Mouse (Mus musculus) right cerebral cortex, postnatal 4 days (tissue): ENCODE measurements around the gene Ddrgk1.

Experiments used
- DNase-seq: peaks from one replicate; pipeline ENCODE4 v3.0.0-alpha.2; 2022

Gene Ddrgk1

DNA sequence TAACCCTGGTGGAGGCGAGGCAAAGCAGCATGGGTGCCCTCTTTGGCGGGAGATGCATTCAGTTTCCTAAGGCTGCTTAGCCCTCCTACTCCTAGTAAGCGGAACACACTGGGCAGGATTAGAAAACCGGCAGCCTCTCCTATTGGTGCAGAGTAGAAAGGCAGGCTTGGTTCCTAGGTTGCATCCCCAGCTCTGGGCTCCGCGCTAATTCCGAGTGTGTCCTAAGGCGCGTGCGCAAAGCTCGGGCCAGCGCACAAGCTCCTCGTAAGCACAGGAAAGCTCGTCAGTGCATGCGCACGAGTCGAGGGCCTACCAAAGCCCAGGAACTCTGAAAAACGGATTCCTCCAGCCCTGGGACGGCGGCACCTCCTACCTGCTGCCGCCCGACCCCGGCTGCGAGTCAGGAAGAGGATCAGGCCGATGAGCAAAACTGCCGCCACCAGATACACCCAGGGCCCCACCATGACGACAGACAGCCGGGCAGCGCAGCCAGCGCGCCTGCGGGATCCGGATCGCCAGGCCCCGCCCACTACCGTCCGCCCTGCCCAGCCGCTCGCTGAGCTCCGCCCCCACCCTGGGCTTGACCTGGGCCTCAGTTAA is at the start of gene Ddrgk1:
TSS of gene Ddrgk1 (minus strand) at position 558 of the 600 bp plus-strand sequence.
- peak; percentile 86 for DNase-seq

GRCm38 (mm10) chr2:130707057-130707456 is 42.6 kb upstream of the Ddrgk1 start:
- DNase-seq: no peak

GRCm38 (mm10) chr2:130706602-130707001 is 42.1 kb upstream of the Ddrgk1 start:
- no peak for DNase-seq

DNA sequence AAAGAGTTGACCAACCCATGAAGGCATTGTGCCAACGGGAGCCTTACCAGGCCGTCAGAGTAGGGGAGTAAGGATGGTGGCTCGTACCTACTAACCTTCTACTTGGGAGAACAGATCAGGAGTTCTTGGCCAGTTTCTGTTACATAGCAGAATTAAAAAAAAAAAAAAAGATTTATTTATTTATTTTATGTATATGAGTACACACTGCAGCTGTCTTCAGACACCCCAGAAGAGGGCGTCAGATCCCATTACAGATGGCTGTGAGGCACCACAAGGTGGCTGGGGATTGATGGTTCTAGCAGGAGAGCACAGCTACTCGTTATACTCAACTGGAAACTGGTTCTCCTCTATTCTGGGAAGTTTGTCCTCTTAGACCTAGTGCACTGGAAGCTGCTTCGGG is 40.7 kb upstream of the Ddrgk1 start:
- no peak for DNase-seq

- peak; percentile 45 for DNase-seq
Measured at GRCm38 (mm10) chr2:130704040-130705001, 39.9 kb upstream of the Ddrgk1 start.

DNA sequence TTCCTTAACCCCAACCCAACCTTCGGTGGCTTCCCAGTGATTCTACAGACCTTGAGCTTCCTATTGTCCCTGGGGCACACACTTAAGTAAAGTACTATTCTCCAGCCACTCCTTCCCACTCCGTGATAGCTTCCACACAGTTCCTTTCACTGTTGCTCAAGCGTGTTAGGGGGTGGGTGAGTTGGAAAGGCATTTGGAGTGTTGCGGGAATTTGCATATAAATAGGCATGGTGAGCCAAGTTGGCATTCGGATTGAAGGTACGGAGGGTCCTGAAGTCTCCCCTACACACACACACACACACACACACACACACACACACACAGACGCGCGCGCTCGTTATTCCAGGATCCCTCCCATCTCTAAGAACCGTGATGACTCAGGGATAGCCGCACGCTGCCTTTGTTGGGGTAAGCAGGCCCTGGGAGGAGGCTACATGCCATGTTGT is 33.4 kb upstream of the Ddrgk1 start:
- DNase-seq: no peak

DNA sequence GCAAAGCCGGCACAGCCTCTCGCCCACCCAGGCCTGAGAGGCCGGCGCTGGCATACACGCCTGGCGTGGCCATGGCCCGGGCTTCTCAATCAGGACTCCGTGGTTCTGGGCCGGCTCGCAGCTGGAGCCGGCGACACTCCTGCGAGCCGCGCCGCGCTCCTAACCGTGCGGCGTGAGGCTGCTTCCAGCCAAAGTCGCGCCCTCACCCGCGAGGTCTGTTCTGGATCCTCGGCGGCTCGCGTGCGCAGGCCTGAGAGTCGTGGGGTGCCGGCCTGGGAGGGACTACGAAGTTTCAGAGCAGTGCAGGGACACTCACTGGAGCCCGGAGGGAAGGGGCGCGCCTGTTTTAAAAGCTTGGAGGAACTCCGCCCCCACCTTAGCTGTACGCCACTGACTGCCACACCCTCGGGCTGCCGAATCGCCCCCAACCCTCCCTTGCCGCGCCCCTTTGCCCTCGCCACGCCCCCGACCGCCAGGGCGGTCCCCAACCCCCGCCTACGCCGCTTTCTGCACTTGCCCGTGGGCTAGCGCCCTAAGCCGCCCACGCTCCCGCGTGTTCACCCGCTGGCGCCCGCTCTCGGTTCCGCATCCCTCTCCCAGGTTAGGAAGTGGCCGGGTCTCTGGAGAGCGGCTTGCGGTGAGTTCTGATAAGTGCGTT is 32.8 kb upstream of the Ddrgk1 start, which contains the start of gene Slc4a11:
TSS of gene Slc4a11 (minus strand) at position 367 of the 658 bp plus-strand sequence.
- peak; percentile 24 for DNase-seq

GRCm38 (mm10) chr2:130696700-130697152 is 32.3 kb upstream of the Ddrgk1 start:
- DNase-seq: peak; percentile 21

DNA sequence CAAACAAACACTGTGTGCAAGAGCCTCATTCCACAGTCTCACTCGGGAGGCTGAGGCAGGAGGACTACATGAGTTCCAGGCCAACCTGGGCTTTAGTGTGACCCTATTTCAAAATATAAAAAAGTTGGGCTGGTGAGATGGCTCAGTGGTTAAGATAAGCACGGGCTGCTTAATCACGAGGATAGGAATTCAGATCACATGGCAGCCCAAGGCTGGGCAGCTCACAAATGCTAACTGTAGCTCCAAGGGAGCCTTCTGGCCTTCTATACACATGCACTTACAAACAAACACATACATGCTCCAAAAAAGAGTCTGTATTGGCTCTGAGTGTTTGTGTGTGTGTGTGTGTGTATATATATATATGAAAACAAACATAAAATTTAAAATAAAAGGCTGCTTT is 29.1 kb upstream of the Ddrgk1 start:
- no peak for DNase-seq

- no peak for DNase-seq
Measured at GRCm38 (mm10) chr2:130689011-130689410, 24.6 kb upstream of the Ddrgk1 start.

GRCm38 (mm10) chr2:130685426-130685825 is 21.0 kb upstream of the Ddrgk1 start:
- no peak for DNase-seq

DNA sequence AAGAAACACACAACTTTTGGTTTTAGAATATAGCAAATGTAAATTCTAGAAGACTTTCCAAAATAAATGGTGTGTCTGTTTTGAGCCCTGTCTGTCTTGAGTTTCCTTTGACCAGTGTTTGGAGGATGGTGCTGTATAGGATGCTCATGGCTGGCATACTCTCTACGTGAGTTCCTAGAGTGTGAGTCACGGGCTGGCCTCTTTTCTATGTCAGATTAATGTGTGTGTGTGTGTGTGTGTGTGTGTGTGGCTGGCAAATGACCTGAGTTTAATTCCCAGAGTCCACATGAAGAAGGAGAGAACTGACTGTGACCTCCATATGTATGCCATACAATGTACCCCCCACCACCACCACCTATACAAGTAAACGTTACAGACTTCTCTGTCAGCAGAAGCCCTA is 17.1 kb upstream of the Ddrgk1 start:
- no peak for DNase-seq

GRCm38 (mm10) chr2:130679899-130680298 is 15.4 kb upstream of the Ddrgk1 start:
- no peak for DNase-seq

- DNase-seq: no peak
Measured at GRCm38 (mm10) chr2:130679154-130679553, 14.7 kb upstream of the Ddrgk1 start.

DNA sequence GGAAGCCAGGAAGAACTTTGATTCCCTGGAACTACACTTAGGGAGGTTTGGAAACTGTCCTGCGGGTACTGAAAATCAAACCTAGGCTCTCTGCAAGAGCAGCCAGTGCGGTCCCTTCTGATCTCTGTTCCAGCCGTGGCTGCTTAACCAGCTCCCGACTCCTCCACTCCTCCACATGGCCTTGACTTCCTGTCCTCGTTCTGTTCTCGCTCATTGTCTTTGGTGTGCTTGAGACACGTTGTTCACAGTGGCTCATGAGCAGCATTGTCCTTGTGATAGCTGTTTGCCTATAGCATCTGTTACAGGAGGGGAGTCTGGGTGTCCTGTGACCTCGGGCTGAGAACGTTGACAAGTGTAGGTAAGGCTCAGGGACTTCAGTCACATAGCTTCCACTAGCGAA is 12.8 kb upstream of the Ddrgk1 start:
- DNase-seq: no peak

DNA sequence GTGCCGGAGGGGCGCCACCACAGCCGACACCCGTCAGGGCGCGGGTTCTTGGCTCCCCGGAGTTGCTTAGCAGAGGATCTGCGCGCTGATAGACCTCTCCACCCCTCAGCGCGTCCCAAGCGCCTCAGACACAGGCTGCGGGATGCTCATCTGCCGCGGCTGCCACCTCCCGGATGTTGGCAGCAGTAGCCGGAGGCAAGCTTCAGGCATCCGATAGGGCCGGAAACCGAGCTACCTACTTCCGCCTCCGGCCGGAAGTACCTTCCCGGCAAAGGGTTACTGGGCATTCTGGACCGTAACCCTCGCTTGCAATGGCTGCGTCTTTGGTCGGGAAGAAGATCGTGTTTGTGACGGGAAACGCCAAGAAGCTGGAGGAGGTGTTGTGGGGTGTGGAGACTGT is 3.1 kb upstream of the Ddrgk1 start, which contains the start of gene Itpa:
TSS of gene Itpa (plus strand) at position 52 of the 400 bp plus-strand sequence.
- peak; percentile 81 for DNase-seq

GRCm38 (mm10) chr2:130663342-130663741 is 1.1 kb downstream of the Ddrgk1 start:
- DNase-seq: no peak

DNA sequence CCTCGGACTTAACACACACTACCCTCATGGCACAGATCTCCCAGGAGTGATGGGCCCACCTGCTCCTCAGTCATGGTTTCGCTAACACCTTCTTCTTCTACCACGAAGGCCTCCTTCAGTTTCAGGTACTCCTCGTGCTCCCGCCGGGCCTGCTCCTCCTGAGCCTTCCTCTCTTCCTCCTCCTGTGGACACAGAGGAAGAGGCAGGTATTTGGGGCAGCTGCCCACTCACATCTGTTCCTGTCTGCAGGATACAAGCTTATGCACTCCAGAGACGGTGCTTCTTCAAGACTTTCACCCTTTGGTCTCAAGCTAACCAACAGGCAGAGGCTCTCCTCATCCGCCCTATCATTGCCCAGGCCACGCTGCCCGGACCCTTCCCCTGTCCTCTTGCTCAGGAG is 5.9 kb downstream of the Ddrgk1 start:
- DNase-seq: no peak

GRCm38 (mm10) chr2:130657541-130657940 is 6.9 kb downstream of the Ddrgk1 start:
- no peak for DNase-seq

DNA sequence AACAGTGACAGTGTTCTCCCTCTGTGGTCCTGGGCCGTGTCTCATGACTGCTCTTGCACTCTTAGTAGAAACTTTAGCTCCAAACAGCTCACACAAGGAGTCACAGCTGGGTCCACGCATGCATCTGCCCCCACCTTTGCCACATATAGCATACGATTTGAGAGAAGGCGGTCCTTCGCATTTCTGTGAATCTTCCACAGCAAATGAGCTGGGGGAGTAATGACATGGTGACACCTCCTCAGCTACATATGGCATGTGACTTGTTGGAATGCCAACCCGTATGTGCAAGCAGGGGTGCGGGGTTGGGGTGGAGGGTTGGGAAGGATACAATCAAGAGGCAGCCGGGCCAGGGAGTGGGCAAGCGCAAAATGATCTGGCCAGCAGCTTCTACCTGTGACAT is 7.9 kb downstream of the Ddrgk1 start:
- DNase-seq: no peak

GRCm38 (mm10) chr2:130655660-130656339 is 8.7 kb downstream of the Ddrgk1 start:
- no peak for DNase-seq

- no peak for DNase-seq
Measured at GRCm38 (mm10) chr2:130653760-130654159, 10.7 kb downstream of the Ddrgk1 start.

DNA sequence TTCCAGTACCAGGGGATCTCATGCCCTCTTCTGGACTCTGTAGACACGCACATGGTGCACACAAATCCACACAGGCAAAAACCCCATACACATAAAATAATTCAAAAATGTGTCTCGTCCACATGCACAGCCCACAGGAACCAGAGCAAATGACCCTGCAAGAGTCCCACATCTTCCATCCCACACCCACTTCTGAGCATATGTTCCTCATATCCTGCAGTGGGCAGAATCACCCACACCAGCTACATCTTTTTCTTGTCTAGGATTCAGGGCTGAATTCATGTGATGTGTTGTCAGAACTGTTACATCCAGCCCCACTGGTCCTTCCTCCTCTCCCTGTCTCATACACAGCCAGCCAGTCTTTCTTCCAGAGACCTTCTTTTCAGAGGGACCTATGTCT is 11.2 kb downstream of the Ddrgk1 start:
- no peak for DNase-seq
